Mouse (Mus musculus) gastrocnemius, adult 18-20 months (tissue): ENCODE measurements around the gene 0610030E20Rik. TPM values are rescaled to one million over a fixed set of nuclear protein-coding genes. Genes with fewer than 3 reads are reported as not detected.

ENCODE experiments used
- DNase-seq: peaks from one replicate; pipeline ENCODE4 v3.0.0; 2021; ENCODE audit warnings: low spot score
- total RNA-seq, 2 experiments: library from RNA; stranded (reverse); gene quantifications; 2 replicates each; pipeline ENCODE4 v1.2.3; 2021

Gene 0610030E20Rik
- total RNA-seq, 2 experiments from 2014 or later: 7.2 to 8.0 TPM

- DNase-seq: no peak
Measured at GRCm38 (mm10) chr6:72367460-72367974, 20.4 kb downstream of the 0610030E20Rik start.

- DNase-seq: no peak
Measured at GRCm38 (mm10) chr6:72369557-72369956, 22.4 kb downstream of the 0610030E20Rik start.

GRCm38 (mm10) chr6:72370091-72370490 lies 23.0 kb downstream of the 0610030E20Rik start:
- no peak for DNase-seq

- no peak for DNase-seq
Measured at GRCm38 (mm10) chr6:72371147-72371546, 24.0 kb downstream of the 0610030E20Rik start.

GRCm38 (mm10) chr6:72371571-72371970 lies 24.5 kb downstream of the 0610030E20Rik start:
- no peak for DNase-seq

GRCm38 (mm10) chr6:72373184-72373583 lies 26.1 kb downstream of the 0610030E20Rik start:
- no peak for DNase-seq

GRCm38 (mm10) chr6:72374206-72374605 lies 27.1 kb downstream of the 0610030E20Rik start:
- DNase-seq: no peak

GRCm38 (mm10) chr6:72374820-72375563 lies 27.9 kb downstream of the 0610030E20Rik start:
- no peak for DNase-seq

GRCm38 (mm10) chr6:72378510-72379234 lies 31.6 kb downstream of the 0610030E20Rik start:
- no peak for DNase-seq

GRCm38 (mm10) chr6:72379377-72380130 lies 32.4 kb downstream of the 0610030E20Rik start:
- peak; percentile 57 for DNase-seq

- peak; percentile 86 for DNase-seq
Measured at GRCm38 (mm10) chr6:72380131-72380770, 33.1 kb downstream of the 0610030E20Rik start, which contains the start of gene Vamp5. Gene Vamp5, minus strand, starts transcription at chr6:72380468.

- DNase-seq: no peak
Measured at GRCm38 (mm10) chr6:72382494-72382893, 35.4 kb downstream of the 0610030E20Rik start.

GRCm38 (mm10) chr6:72383142-72383820 lies 36.2 kb downstream of the 0610030E20Rik start:
- no peak for DNase-seq

- DNase-seq: no peak
Measured at GRCm38 (mm10) chr6:72383952-72384351, 36.8 kb downstream of the 0610030E20Rik start.

- no peak for DNase-seq
Measured at GRCm38 (mm10) chr6:72385258-72385657, 38.1 kb downstream of the 0610030E20Rik start.

GRCm38 (mm10) chr6:72386561-72386960 lies 39.4 kb downstream of the 0610030E20Rik start:
- DNase-seq: no peak

- DNase-seq: no peak
Measured at GRCm38 (mm10) chr6:72387816-72388215, 40.7 kb downstream of the 0610030E20Rik start.

- DNase-seq: no peak
Measured at GRCm38 (mm10) chr6:72388266-72388665, 41.1 kb downstream of the 0610030E20Rik start.

- no peak for DNase-seq
Measured at GRCm38 (mm10) chr6:72388791-72389329, 41.7 kb downstream of the 0610030E20Rik start.

- DNase-seq: peak; percentile 38
Measured at GRCm38 (mm10) chr6:72389471-72389940, 42.4 kb downstream of the 0610030E20Rik start.
